Mouse (Mus musculus) cerebellum, adult 2 months (tissue): ENCODE results near the gene Ifi47.

Source experiments
- CTCF ChIP-seq: fragments of 200-500 bp; IDR thresholded peaks from 2 replicates; pipeline ENCODE4 v1.5.1; 2011; ENCODE audit warnings: low read depth, mild to moderate bottlenecking, control low read depth, low read length, moderate library complexity, borderline replicate concordance; ENCODE audit not compliant: insufficient read depth
- POLR2A ChIP-seq: fragments of 200-500 bp; IDR thresholded peaks from 2 replicates; pipeline ENCODE4 v1.6.1; 2011; ENCODE audit warnings: low read length, control low read depth, borderline replicate concordance; ENCODE audit not compliant: insufficient read depth

- no peak for TF ChIP-seq CTCF
- no peak for TF ChIP-seq POLR2A
Observed at GRCm38 (mm10) chr11:49100409-49100808, 24.0 kb downstream of the Ifi47 start.
